Mouse (Mus musculus): ENCODE data around the gene Tada2a.

GRCm38 (mm10) chr11:84121051-84121956 is 8.1 kb downstream of the Tada2a start:
- TF ChIP-seq POLR2A (IDR thresholded peaks at IDR 0.05; ENCODE audit: borderline replicate concordance, extremely low read depth, insufficient read depth, insufficient read length, poor library complexity, severe bottlenecking) (no peak), CTCF (IDR thresholded peaks at IDR 0.05; ENCODE audit: borderline replicate concordance, extremely low read depth, insufficient read depth, insufficient read length) (no peak)

Measured in brain, embryonic 14.5 days (tissue).